Mouse (Mus musculus): ENCODE measurements around the gene Gpc2. TPM values are rescaled to one million over a fixed set of nuclear protein-coding genes. Genes with fewer than 3 reads are reported as not detected.

Gene Gpc2
- total RNA-seq, 2 experiments from 2014 or later = 0.06 TPM; not detected in 1

GRCm38 (mm10) chr5:138272409-138272923, 7.3 kb downstream of the Gpc2 start, which contains the start of gene Gal3st4:
Gene Gal3st4, minus strand, starts transcription at chr5:138272840.
- H3K27ac ChIP-seq = peak within 1 kb of the TSS; percentile 74
- intact Hi-C loops (cut with DNase I) = no loop called here
- peak; percentile 59 for DNase-seq
- TF ChIP-seq CTCF (IDR thresholded peaks at IDR 0.05) = no peak
- H3K4me3 ChIP-seq = peak within 1 kb of the TSS; percentile 60

- no peak for DNase-seq
- intact Hi-C loops (cut with DNase I) = no loop called here
- no peak for TF ChIP-seq CTCF (IDR thresholded peaks at IDR 0.05)
- no peak overlapping the region for H3K27ac ChIP-seq
- H3K4me3 ChIP-seq = no peak overlapping the region
Measured at GRCm38 (mm10) chr5:138271232-138271631, 8.6 kb downstream of the Gpc2 start.

- Histone ChIP-seq H3K27ac (no peak overlapping the region), H3K4me3 (no peak overlapping the region)
- DNase-seq = no peak
- no peak for TF ChIP-seq CTCF (IDR thresholded peaks at IDR 0.05)
- intact Hi-C loops (cut with DNase I) = no loop called here
Measured at GRCm38 (mm10) chr5:138268980-138269379, 10.8 kb downstream of the Gpc2 start.

- no peak overlapping the region for H3K27ac ChIP-seq
- TF ChIP-seq CTCF (IDR thresholded peaks at IDR 0.05) = no peak
- H3K4me3 ChIP-seq = no peak overlapping the region
- no peak for DNase-seq
- intact Hi-C loops (cut with DNase I) = no loop called here
Measured at GRCm38 (mm10) chr5:138267114-138267513, 12.7 kb downstream of the Gpc2 start.

- no peak for DNase-seq
- intact Hi-C loops (cut with DNase I) = no loop called here
- Histone ChIP-seq H3K4me3 (no peak overlapping the region), H3K27ac (no peak overlapping the region)
- no peak for TF ChIP-seq CTCF (IDR thresholded peaks at IDR 0.05)
Measured at GRCm38 (mm10) chr5:138265712-138266111, 14.1 kb downstream of the Gpc2 start.

- peak overlapping the region; percentile 90 for H3K4me3 ChIP-seq
- H3K27ac ChIP-seq = peak overlapping the region; percentile 88
- intact Hi-C loops (cut with DNase I) = no loop called here
- DNase-seq = no peak
- no peak for TF ChIP-seq CTCF (IDR thresholded peaks at IDR 0.05)
Measured at GRCm38 (mm10) chr5:138264207-138264578, 15.6 kb downstream of the Gpc2 start.

GRCm38 (mm10) chr5:138263260-138264206, 16.3 kb downstream of the Gpc2 start, which contains the start of gene BC037034:
Gene BC037034, minus strand, starts transcription at chr5:138264033.
- Histone ChIP-seq H3K4me3 (peak within 1 kb of the TSS; percentile 90), H3K27ac (peak within 1 kb of the TSS; percentile 88)
- peak; percentile 93 for DNase-seq
- intact Hi-C loops (cut with DNase I) = no loop called here
- no peak for TF ChIP-seq CTCF (IDR thresholded peaks at IDR 0.05)

GRCm38 (mm10) chr5:138262582-138263240, 17.1 kb downstream of the Gpc2 start:
- intact Hi-C loops (cut with DNase I) = no loop called here
- Histone ChIP-seq H3K27ac (peak overlapping the region; percentile 88), H3K4me3 (peak overlapping the region; percentile 90)
- TF ChIP-seq CTCF (IDR thresholded peaks at IDR 0.05) = no peak
- DNase-seq = no peak

- peak overlapping the region; percentile 90 for H3K4me3 ChIP-seq
- no peak overlapping the region for H3K27ac ChIP-seq
- intact Hi-C loops (cut with DNase I) = no loop called here
- DNase-seq = no peak
- no peak for TF ChIP-seq CTCF (IDR thresholded peaks at IDR 0.05)
Measured at GRCm38 (mm10) chr5:138262001-138262400, 17.8 kb downstream of the Gpc2 start.

- TF ChIP-seq CTCF (IDR thresholded peaks at IDR 0.05) = no peak
- intact Hi-C loops (cut with DNase I) = no loop called here
- no peak overlapping the region for H3K27ac ChIP-seq
- DNase-seq = no peak
- H3K4me3 ChIP-seq = no peak overlapping the region
Measured at GRCm38 (mm10) chr5:138260834-138261233, 19.0 kb downstream of the Gpc2 start.

- intact Hi-C loops (cut with DNase I) = no loop called here
- DNase-seq = no peak
- no peak for TF ChIP-seq CTCF (IDR thresholded peaks at IDR 0.05)
- Histone ChIP-seq H3K27ac (no peak overlapping the region), H3K4me3 (no peak overlapping the region)
Measured at GRCm38 (mm10) chr5:138260051-138260450, 19.8 kb downstream of the Gpc2 start.

- DNase-seq = no peak
- intact Hi-C loops (cut with DNase I) = no loop called here
- TF ChIP-seq CTCF (IDR thresholded peaks at IDR 0.05) = no peak
Measured at GRCm38 (mm10) chr5:138258993-138259392, 20.8 kb downstream of the Gpc2 start.

GRCm38 (mm10) chr5:138258542-138258941, 21.3 kb downstream of the Gpc2 start:
- TF ChIP-seq CTCF (IDR thresholded peaks at IDR 0.05) = no peak
- intact Hi-C loops (cut with DNase I) = no loop called here
- H3K27ac ChIP-seq = no peak overlapping the region

More at GRCm38 (mm10) chr5:138258993-138259392, 20.8 kb downstream of the Gpc2 start:
- Histone ChIP-seq H3K4me3 (no peak overlapping the region), H3K27ac (no peak overlapping the region)

More at GRCm38 (mm10) chr5:138258542-138258941, 21.3 kb downstream of the Gpc2 start:
- no peak overlapping the region for H3K4me3 ChIP-seq
- DNase-seq = no peak
